Mouse (Mus musculus) spleen, adult 2 months (tissue): ENCODE data around the gene Dtx4.

Experiments
- CTCF ChIP-seq: fragments of 200-500 bp; IDR thresholded peaks from 2 replicates; pipeline ENCODE4 v1.5.1; 2011; ENCODE audit warnings: mild to moderate bottlenecking, inconsistent platforms; ENCODE audit not compliant: insufficient read depth, insufficient read length, insufficient replicate concordance; ENCODE audit errors: extremely low read depth
- POLR2A ChIP-seq: fragments of 200-500 bp; IDR thresholded peaks from 2 replicates; pipeline ENCODE4 v1.6.1; 2011; ENCODE audit warnings: low read depth, low read length, inconsistent platforms

GRCm38 (mm10) chr19:12435011-12435416 lies 66.2 kb downstream of the Dtx4 start:
- TF ChIP-seq CTCF (no peak), POLR2A (no peak)
